Mouse (Mus musculus) embryo, embryonic 10.5 days (tissue): ENCODE results near the gene Slc9a9.

Source experiments
- DNase-seq: peaks from one replicate; pipeline ENCODE4 v3.0.0-alpha.2; 2015; ENCODE audit warnings: low spot score

The Slc9a9 gene

DNA sequence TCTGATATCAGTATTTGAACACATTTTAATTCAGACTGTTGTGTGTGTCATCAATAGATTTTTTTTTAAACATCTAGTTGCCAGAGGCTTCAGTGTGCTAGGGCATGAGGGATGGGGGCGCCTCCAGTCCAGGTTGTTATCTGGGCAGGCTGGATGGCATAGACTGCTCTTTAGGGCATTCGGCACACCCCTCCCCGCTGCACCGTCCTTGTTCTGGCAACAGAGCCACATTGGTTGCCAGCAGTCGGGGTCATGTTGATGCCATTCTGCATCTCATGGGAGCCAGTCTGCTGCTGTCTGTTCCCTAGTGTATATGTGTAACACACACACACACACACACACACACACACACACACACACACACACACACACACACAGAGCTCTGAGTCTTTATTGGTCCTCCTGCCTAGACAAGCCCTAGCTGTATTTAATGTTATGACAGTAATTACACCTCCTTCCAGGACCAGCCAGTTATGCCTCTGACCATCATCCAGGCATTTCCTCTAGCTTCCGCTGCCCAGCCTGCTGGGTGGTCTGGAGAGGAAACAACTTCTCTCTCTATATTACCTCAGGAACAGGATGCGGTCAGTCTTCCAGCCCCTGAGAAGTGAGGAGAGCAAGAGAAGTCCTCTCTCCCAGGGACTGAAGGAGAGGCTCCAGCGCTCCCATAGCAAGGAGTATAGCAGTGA lies 63.0 kb downstream of the Slc9a9 start:
- peak; percentile 27 for DNase-seq

DNA sequence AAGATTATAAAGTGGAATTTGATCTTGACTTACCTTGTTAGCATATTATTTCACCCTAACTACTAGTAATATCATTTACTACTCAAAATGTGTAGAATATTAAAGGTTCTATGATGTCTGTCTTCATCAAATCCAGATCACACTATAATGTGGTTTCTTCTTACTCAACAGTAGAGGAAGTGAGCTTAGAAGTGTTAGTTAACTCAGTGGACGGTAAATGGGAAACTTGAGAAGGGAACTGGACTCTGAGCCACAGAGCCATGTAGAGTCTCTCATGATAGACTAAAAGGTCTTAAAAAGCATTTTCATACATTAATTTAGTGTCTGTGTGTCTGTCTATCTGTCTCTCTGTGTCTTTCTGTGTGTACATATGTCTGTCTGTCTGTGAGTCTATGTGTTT lies 64.6 kb downstream of the Slc9a9 start:
- DNase-seq, result no peak

DNA sequence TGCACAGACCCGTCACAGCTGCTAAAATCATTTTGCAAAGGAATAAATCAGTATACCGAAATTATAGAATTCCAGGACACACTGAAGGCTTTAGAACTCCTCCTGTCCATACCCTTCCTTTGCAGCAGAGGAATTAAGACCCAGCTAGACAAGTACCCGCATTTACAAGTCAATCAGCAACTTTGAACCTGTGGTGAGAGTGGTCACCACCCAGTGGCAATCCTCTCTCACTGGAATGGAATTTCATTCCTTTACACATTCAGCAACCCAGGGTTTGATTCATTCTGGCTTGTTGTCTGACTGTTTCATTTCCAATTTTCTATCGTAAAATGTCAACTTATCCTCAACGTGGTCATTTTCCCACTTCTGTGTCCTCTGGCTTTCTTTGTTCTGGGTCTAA lies 67.5 kb downstream of the Slc9a9 start:
- DNase-seq, result no peak

DNA sequence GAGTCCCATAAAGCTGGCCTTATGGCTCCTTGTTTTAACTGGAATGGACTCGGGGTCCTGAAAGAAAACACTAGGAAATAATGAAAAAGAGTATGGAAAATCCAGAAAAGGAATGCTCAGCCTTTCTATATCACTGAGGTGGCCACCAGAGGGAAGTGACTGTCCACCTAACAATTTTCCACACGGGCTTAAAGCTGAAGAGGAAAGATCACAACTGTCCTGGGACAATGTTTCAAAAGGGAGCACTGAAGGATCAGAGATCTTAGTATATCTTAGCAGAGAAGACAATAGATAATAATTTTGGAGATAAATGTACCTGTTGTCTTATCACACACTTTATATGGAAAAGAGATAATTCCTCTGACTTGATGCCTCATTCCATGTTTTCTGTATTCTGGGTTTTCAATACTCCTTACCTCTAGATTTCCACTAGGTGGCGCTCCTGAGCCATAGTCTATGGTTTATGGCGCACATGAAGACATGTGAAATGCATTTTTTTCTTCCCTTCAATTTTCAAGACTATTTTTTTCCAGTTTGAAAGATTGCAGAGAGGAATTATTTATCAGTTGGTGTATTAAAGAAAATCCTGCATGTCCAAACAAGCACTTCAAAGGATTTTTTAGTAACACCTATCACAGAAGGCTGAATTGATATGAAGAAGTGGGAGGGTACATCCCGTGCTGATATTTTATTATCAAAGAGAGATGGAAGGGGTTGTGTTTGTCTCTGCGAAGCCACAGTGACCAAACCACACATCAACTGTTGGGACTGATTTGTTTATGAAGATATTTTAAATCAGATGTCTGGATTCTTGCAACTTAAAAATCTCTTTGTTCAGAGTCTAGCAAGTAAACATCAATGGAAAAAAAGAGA lies 69.1 kb downstream of the Slc9a9 start:
- peak; percentile 89 for DNase-seq

DNA sequence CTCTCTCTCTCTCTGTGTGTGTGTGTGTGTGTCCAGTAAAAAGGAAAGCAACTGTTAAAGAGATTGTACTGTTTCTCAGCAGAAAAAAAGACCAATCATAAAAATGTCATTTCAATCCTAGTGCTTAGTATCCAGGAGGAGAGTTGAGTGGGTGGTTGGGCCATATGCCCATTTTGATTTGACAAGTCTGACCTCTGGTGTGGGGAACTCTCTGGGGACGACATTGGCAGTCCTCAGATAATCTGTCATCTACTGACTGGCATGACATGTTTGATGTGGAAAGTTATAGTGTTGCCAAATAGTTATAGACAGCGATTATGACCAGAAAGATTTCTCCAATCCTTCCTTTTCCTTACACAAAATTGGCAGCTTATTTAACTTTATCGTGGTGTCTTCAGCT lies 71.1 kb downstream of the Slc9a9 start:
- no peak for DNase-seq

DNA sequence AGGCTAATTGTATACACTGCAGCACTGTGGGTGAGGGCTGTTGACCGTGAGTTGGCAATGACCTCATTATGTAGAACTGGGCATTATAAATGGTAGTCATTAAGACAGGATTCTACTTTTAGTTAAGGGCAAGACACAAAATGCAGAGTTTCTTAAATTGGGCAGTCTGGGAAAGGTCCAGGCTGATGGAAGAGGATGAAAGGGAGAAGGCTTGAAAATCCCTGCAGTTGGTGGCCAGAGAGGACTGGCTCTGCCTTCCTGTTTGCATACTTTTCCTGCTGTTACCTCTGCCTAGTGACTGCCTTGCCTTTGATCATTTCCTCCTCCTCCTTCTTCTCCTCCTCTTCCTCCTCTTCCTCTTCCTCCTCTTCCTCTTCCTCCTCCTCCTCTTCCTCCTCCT lies 73.6 kb downstream of the Slc9a9 start:
- no peak for DNase-seq

DNA sequence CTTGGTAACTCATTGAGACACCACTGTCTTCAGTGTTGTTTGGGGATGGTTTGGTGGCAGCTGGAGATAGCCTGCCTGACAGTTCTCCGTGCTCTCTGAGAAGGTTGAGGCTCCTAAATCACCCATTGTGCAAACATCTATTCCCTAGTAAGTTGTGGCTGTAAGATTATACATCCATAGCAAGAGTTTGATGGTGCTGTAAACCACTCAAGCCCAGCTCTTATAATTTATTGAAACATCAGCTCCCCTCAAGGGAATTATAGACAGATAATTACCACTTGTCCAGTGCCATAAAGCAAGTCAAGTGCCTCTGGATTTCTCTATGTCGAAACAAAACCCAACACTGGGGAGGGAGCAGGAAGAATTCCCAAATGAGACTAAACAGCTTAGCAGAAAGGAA lies 78.8 kb downstream of the Slc9a9 start:
- DNase-seq, result no peak

DNA sequence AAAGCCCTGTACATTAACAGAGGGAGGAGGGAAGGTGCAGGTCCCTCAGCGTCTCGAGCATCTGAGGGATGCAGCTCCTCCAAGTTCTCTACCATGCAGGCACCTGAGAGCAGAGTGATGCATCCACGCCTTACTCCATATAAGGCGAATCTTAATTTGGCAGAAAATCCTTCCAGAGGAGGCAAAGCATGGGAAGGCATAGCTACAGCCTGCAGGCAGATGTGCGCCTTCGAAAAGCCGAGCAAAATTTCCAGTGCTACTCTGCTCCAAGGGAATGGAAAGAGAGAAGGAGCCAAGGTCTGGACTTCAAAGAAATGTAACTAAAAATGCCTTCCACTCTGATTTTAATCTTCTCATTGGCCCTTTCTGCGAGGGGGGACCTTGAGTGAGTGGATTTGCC lies 80.5 kb downstream of the Slc9a9 start:
- no peak for DNase-seq

DNA sequence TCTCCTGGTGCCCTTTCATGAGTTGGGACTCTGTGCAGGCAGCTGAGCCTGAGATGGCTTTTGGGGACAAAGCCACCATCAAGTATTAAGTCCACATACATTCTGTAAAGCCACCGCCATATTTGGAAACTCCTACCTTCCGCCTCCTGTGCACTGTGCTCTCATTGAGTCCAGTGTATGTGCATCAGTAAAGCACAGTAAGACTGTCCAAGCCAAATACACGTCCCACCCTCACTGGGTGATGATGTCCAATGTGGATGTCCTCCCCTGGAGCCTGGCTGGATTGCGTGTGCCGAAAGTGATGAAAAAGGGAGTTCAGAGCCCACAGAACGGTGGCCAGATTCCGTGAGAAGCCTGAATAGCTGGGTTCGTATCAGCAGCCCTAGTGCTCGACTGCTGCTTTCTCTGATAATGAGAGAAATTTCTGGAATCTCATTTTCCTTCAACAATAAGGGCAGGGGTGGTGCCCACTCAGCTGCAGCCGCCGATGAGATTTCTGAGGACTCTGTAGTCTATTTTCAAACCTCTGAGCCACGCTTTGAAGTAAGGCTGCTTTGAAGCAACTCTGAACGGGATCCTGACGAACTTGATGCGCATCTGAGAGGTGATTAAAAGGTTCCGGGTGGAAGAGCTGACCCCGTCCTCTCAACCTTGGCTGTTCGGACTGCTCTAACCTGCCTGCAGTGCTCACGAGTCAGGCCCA lies 81.4 kb downstream of the Slc9a9 start:
- no peak for DNase-seq

DNA sequence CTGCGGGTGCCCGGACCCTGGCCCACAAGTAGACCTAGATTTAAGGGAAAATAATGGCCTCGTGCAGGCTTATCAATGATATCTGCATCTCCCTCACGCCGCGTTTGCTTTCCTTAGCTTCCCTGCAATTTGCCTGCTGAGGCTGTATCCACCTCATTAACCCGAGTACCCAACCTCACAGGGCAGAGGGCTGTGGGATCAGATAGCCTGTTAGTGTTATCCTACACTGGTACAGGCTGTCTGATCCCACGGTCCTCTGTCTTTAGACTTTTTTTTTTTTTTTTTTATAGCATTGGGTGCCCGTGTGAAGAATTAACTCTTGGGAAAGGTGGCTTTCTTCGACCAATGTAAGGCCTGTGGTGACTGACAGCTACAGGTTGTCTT lies 81.9 kb downstream of the Slc9a9 start:
- no peak for DNase-seq

DNA sequence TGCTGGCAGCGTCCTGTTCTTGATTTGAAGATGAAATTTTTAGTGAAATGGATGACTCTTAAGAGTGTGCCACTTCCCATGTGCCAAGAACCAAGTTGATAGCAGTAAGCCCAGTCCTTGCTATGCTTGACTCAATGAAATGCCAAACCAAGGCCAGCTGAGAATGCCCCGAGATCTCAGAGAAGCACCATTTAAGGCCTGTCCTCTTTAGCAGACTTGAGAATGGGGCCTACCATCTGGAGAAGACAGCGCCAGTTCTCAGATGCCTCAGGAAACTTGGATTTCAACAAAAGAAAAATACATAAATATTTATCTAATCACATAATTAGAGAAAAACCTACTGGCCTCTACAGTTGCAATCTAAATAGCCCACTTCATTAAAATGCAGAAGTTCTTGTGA lies 82.4 kb downstream of the Slc9a9 start:
- DNase-seq, result no peak

DNA sequence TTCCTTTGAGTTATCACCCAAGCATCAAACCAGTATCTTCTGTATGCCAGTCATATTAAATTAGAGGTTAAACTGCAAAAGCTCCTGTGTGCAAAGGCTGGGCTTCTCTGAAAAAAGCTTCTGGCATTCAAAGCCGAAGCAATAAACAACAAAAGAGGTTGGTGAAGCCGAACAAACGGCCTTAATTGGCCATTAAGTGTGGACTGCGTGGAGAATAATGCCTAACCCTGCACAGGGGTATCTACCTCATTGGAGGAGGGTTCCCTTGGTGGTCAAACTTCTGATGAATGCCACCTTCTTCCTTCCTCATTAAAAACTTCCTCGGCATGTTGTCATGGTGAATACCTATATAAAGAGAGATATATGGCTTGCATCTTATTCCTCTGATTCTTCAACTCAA lies 90.2 kb downstream of the Slc9a9 start:
- peak; percentile 28 for DNase-seq

DNA sequence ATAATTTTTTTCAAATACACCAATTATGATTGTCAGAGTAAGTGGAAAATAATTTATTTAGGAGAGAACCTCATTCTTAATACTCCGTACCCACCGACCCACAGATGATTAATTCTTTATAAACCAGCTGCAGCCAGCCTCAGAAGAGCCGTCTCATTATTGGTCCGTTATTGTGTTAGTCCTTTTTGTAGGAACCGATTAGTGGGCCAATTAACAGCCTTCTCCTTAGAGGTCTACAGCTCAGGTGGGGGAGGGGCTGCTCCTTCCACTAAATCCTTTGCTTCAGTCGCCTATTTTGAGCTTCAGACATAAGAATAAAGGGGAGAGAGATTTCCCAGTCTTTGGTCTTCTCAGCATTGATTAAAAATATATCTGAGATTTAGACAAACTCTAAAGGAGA lies 98.4 kb downstream of the Slc9a9 start:
- DNase-seq, result no peak

DNA sequence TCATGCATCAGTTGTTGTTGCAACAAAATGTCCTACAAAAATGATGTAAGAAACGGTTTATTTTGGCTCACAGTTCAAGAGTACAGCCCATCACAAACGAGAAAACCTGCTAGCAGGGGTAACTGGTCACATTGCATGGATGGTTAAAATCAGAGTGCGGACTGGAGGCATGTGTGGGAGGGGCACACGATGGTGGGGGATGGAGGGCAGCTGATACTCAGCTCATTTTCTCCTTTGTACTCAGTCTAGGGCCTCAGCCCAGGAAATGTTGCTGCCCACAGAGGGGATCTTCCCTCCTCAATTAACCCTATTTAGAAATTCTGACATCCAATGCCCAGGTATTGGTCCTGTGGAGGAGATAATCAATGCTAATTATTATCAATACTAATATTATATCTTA lies 98.8 kb downstream of the Slc9a9 start:
- no peak for DNase-seq

DNA sequence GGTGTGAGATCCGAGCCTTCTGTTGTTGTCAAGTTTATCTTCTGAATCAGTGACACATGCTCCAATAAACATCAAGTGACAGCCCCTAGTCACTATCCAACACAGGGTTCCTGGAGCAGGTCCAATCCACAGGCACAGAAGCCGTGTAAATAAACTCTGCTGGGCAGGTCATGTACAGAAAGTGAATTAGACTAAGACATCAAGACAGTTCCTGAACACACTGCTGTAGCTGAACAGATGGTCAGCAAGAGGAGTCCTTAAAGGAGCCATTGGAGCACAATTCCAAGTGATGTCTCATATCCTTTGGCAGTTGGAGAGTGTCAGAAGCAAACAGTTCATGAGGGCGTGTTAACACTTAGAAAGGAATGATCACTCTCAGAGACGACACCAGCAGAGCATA lies 103.6 kb downstream of the Slc9a9 start:
- no peak for DNase-seq

DNA sequence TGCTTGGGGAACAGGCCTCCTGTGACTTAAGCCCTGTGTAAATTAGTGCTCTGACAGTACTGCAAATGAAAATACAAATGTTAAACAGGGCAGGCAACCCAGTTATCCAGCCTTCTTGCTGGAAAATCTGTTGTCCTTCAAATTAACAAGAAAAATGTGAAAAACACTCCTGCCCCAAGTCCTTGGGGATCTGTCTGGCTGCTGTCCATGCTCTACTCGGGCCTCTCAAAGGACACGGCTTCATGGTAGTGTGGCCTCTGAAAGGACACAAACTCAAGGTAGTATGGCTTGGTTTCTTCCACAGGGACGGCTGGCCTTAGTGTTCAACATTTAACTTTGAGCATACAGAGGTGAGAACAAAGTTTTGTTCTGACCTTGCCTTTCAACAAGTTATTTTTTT lies 118.6 kb downstream of the Slc9a9 start:
- DNase-seq, result no peak

DNA sequence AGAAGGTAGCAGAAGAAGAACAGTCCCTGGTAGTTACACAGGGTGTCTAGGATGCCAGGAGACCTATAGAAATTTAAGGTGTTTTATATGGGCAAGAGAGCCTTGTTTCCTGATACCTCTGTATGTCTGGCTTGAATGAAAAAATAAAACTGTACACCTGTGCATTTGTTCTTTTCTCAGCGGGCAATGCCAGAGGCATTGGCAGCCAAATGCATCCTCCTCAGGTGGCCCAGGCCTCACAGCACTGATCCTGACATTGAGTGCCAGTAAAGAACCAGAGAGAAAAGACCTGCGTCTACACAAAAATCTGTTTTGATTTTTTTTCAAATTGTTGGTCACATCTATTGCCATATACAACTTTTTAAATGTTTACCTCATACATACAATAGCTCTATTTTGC lies 121.3 kb downstream of the Slc9a9 start:
- no peak for DNase-seq

DNA sequence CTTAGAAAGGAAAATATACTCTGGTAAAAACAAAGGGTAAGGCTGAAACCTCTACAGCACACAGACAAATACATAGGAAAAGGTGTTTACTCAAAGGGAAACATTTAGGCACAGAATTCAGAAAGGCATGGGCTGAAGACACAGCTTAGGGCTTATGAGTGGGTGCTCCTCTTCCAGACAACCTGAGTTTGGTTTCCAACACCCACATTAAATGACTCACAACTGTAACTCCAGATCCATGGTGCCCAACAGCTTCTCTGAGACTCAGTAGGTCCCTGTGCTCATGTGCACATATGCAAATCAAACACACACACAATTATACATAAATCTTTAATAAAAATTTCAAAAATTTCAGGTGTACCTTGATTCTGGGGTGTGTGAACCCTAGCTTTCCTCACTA lies 133.4 kb downstream of the Slc9a9 start:
- no peak for DNase-seq

DNA sequence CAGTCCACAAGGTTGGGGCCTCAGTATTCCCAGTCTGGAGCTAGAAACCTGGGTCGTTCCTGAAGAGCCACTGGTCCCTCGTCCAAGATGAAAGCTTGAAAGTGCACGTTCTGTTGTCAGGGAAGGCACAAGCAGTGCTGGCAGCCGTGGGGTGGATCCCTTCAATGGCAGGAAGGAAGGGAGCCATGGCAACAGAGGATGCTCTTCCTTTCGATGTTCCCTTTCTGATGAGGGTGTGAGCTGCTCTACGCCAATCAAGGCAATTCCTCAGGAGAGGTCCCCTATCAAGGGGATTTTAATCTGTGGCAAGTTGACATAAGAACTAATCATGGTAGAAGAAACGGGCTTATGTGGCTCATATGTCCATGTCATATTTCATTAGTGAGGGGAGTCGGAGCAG lies 135.8 kb downstream of the Slc9a9 start:
- no peak for DNase-seq

DNA sequence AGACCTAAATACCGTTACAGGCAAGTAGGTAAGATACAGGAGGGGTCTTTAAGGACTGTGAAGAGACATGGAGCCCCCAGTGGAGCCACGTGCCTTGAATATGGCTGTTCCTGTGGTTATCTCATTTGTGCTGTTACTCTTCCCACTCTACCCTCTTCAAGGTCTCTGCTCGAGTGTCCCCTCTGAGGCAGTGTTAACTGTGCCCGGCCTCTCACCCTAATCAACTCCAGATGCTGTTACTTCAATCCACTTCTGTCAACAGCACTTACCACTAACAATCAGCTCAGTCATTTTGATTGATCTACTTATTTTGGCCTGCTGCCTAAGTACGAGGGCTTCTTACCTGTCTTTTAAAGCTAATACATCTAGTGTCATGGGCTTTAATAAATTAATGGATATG lies 145.8 kb downstream of the Slc9a9 start:
- DNase-seq, result peak; percentile 49

DNA sequence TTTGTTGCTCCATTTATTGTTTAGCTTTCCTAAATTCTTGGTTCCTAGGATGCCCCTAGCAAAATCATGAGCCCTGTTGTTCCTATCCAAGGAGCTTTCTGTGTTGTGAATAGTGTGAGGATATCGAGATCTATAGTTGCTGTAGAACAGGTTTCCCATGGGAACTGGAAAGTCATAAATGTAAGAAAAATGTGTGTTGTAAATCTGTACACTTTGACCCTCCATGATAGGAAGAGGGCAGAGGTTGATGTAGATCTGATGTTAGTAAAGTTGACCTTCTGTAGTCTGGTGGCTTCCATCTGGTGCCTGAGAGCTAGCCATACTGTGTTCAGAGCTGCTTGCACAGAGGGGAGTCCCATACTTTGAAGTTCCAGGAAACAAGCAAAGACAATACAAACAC lies 151.6 kb downstream of the Slc9a9 start:
- no peak for DNase-seq

DNA sequence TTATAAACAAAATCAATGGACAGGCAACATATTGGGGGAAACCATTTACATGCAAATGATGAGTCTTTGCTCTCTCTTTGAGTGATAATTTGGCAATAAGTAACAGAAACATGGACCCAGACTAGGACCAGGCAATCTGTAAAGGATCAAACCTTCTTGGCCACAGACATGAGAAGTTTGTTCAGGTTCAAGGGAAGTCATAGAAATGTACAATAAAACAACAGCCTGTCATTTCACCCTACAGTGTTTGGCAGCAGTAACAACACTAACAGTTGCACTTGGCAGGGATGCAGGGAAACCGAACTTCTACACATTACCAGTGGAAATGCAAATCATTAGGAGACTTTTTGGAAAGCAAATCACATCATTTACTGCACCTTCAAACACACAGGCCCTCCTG lies 164.1 kb downstream of the Slc9a9 start:
- DNase-seq, result no peak

DNA sequence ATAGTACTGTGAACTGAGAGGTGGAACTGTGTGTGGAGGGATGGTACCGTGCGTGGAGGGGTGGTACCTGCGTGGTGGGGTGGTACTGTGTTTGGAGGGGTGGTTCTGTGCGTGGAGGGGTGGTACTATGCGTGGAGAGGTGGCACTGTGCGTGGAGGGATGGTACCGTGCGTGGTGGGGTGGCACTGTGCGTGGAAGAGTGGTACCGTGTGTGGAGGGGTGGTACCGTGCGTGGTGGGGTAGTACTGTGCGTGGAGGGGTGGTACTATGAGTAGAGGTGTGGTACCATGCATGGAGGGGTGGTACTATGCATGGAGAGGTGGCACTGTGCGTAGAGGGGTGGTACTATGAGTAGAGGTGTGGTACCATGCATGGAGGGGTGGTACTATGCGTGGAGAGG lies 167.7 kb downstream of the Slc9a9 start:
- DNase-seq, result no peak
